Mouse (Mus musculus) small intestine, adult 2 months (tissue): ENCODE measurements around the gene Tnpo3.

Experiments
- CTCF ChIP-seq: fragments of 200-500 bp; IDR thresholded peaks from 2 replicates; pipeline ENCODE4 v1.5.1; 2012; ENCODE audit warnings: low read depth, mild to moderate bottlenecking, control low read depth, inconsistent platforms, low read length, moderate library complexity, mixed read lengths; ENCODE audit not compliant: insufficient replicate concordance, insufficient read length; ENCODE audit errors: extremely low read depth
- POLR2A ChIP-seq: fragments of 200-500 bp; IDR thresholded peaks from 2 replicates; pipeline ENCODE4 v1.6.1; 2012; ENCODE audit warnings: low read depth, mild to moderate bottlenecking, control low read depth, inconsistent platforms, low read length, moderate library complexity

DNA sequence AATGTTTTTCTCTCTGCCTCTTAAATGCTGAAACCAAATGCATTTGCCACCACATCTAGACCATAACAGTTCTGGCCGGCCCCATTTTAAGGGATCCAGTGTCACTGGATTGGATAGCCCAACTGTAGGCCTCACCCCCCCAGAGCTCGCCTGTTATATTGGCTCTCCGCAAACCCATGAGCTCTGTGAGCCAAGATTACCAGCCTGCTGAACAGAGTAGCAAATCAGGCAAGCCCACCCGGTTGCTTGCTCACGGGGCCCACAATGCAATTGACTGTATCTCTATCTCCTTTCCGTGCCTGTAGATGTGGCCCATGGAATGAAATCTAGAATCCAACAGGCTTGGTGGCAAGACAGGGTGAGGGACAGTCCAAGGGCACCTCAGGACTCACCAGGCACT, 108.9 kb downstream of the Tnpo3 start:
- TF ChIP-seq CTCF (no peak), POLR2A (no peak)
